Mouse (Mus musculus): ENCODE results near the gene Six3.

Six3 gene

GRCm38 (mm10) chr17:85616526-85617500 lies 3.4 kb downstream of the Six3 start:
- Histone ChIP-seq H3K4me1 (replicated peaks; ENCODE audit: low read depth, low read length) (peaks cover 66% of the 10 kb centered on the region), H3K9me3 (ENCODE audit: low read length) (peaks cover 13% of the 10 kb centered on the region), H3K36me3 (ENCODE audit: insufficient read depth, low read length) (no peaks in the 10 kb centered on the region), H3K27me3 (ENCODE audit: insufficient read depth, low read length) (peaks cover 99% of the 10 kb centered on the region), H3K4me3 (replicated peaks; ENCODE audit: low read length) (peak overlapping the region; percentile 70)
- TF ChIP-seq CTCF (conservative IDR thresholded peaks at IDR 0.05; ENCODE audit: low read length) (no peak), NANOG (IDR thresholded peaks at IDR 0.05; ENCODE audit: borderline replicate concordance, low read length) (no peak), POU5F1 (IDR thresholded peaks at IDR 0.05; ENCODE audit: borderline replicate concordance, low read length) (no peak)

GRCm38 (mm10) chr17:85617566-85618358 lies 4.4 kb downstream of the Six3 start:
- Histone ChIP-seq H3K4me3 (replicated peaks; ENCODE audit: low read length) (peak overlapping the region; percentile 70), H3K27me3 (ENCODE audit: insufficient read depth, low read length) (peaks cover 99% of the 10 kb centered on the region), H3K4me1 (replicated peaks; ENCODE audit: low read depth, low read length) (peaks cover 71% of the 10 kb centered on the region), H3K9me3 (ENCODE audit: low read length) (peaks cover 3% of the 10 kb centered on the region), H3K36me3 (ENCODE audit: insufficient read depth, low read length) (no peaks in the 10 kb centered on the region)
- TF ChIP-seq CTCF (conservative IDR thresholded peaks at IDR 0.05; ENCODE audit: low read length), result no peak

- TF ChIP-seq CTCF (conservative IDR thresholded peaks at IDR 0.05; ENCODE audit: low read length) (no peak), POU5F1 (IDR thresholded peaks at IDR 0.05; ENCODE audit: borderline replicate concordance, low read length) (no peak), NANOG (IDR thresholded peaks at IDR 0.05; ENCODE audit: borderline replicate concordance, low read length) (no peak)
- peaks cover 100% of the 10 kb centered on the region for H3K27me3 ChIP-seq (ENCODE audit: insufficient read depth, low read length)
- H3K36me3 ChIP-seq (ENCODE audit: insufficient read depth, low read length), result no peaks in the 10 kb centered on the region
- peaks cover 75% of the 10 kb centered on the region for H3K4me1 ChIP-seq (replicated peaks; ENCODE audit: low read depth, low read length)
- peak overlapping the region; percentile 70 for H3K4me3 ChIP-seq (replicated peaks; ENCODE audit: low read length)
- H3K9me3 ChIP-seq (ENCODE audit: low read length), result no peaks in the 10 kb centered on the region
Observed at GRCm38 (mm10) chr17:85618359-85619112, 5.1 kb downstream of the Six3 start.

GRCm38 (mm10) chr17:85619113-85620085 lies 6.0 kb downstream of the Six3 start:
- Histone ChIP-seq H3K9me3 (ENCODE audit: low read length) (no peaks in the 10 kb centered on the region), H3K27me3 (ENCODE audit: insufficient read depth, low read length) (peaks cover 99% of the 10 kb centered on the region), H3K36me3 (ENCODE audit: insufficient read depth, low read length) (no peaks in the 10 kb centered on the region), H3K4me1 (replicated peaks; ENCODE audit: low read depth, low read length) (peaks cover 67% of the 10 kb centered on the region), H3K4me3 (replicated peaks; ENCODE audit: low read length) (no peak overlapping the region)
- TF ChIP-seq CTCF (conservative IDR thresholded peaks at IDR 0.05; ENCODE audit: low read length) (no peak), POU5F1 (IDR thresholded peaks at IDR 0.05; ENCODE audit: borderline replicate concordance, low read length) (no peak), NANOG (IDR thresholded peaks at IDR 0.05; ENCODE audit: borderline replicate concordance, low read length) (no peak)

GRCm38 (mm10) chr17:85620086-85620481 lies 6.7 kb downstream of the Six3 start:
- H3K9me3 ChIP-seq (ENCODE audit: low read length), result no peaks in the 10 kb centered on the region
- TF ChIP-seq CTCF (conservative IDR thresholded peaks at IDR 0.05; ENCODE audit: low read length), result no peak
- TF ChIP-seq POU5F1 (IDR thresholded peaks at IDR 0.05; ENCODE audit: borderline replicate concordance, low read length), result no peak
- no peak for TF ChIP-seq NANOG (IDR thresholded peaks at IDR 0.05; ENCODE audit: borderline replicate concordance, low read length)
- H3K27me3 ChIP-seq (ENCODE audit: insufficient read depth, low read length), result peaks cover 99% of the 10 kb centered on the region
- no peaks in the 10 kb centered on the region for H3K36me3 ChIP-seq (ENCODE audit: insufficient read depth, low read length)
- H3K4me1 ChIP-seq (replicated peaks; ENCODE audit: low read depth, low read length), result peaks cover 66% of the 10 kb centered on the region
- no peak overlapping the region for H3K4me3 ChIP-seq (replicated peaks; ENCODE audit: low read length)

- no peaks in the 10 kb centered on the region for H3K9me3 ChIP-seq (ENCODE audit: low read length)
- H3K4me1 ChIP-seq (replicated peaks; ENCODE audit: low read depth, low read length), result peaks cover 66% of the 10 kb centered on the region
- H3K36me3 ChIP-seq (ENCODE audit: insufficient read depth, low read length), result no peaks in the 10 kb centered on the region
- H3K27me3 ChIP-seq (ENCODE audit: insufficient read depth, low read length), result peaks cover 99% of the 10 kb centered on the region
- TF ChIP-seq POU5F1 (IDR thresholded peaks at IDR 0.05; ENCODE audit: borderline replicate concordance, low read length) (no peak), CTCF (conservative IDR thresholded peaks at IDR 0.05; ENCODE audit: low read length) (no peak), NANOG (IDR thresholded peaks at IDR 0.05; ENCODE audit: borderline replicate concordance, low read length) (no peak)
- H3K4me3 ChIP-seq (replicated peaks; ENCODE audit: low read length), result 0 out of 2 replicates have a peak overlapping the region, but pooled peaks have one; percentile 20
Observed at GRCm38 (mm10) chr17:85620680-85621504, 7.5 kb downstream of the Six3 start.

Measured in E14TG2a.4 (cell line).